Mouse (Mus musculus): ENCODE measurements around the gene Nog.

DNA sequence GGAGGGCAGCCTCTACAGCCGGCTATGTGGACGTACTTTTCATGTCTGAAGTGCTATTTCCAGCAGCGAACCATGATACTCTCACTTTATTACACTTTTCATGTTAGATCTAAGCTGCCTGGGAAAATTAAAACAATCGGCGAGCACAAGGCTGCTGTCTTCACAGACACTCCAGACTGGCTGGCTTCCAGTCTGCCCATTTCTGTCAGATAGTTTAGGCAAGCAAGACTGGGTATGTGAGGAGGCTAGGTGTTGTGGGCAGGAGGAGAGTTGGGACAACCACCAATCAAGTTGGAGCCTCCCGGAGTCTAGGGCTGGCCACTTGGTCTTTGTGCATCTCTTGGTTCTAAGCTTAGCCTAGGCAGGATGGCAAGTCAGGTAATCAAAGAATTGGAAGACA, 17.5 kb upstream of the Nog start:
- TF ChIP-seq CTCF (IDR thresholded peaks at IDR 0.05), result no peak
- no peak for TF ChIP-seq POLR2A (IDR thresholded peaks at IDR 0.05; ENCODE audit: insufficient read depth, low read depth, low read length)
- no peak for TF ChIP-seq EP300 (IDR thresholded peaks at IDR 0.05; ENCODE audit: insufficient read depth, low read depth, low read length)
